Mouse (Mus musculus) neural tube, embryonic 15.5 days (tissue): ENCODE results near the gene Prps1l3. TPM values are rescaled to one million over a fixed set of nuclear protein-coding genes. Genes with fewer than 3 reads are reported as not detected.
"Not testable (repeated sequence)": the region's sequence is repeated elsewhere in the genome, so short reads cannot be mapped to it uniquely, and the experiment has no call there.

Experiments used
- ATAC-seq: fragments of 200-750 bp; cut with Nextera tagmentation; 2 replicates; pipeline ENCODE4 v1.8.0; 2017; ENCODE audit warnings: mild to moderate bottlenecking, moderate TSS enrichment, moderate library complexity; ENCODE audit not compliant: low FRiP score
- H3K27ac ChIP-seq: fragments of 300-500 bp; sonication (generic); replicated peaks from 2 replicates; pipeline ENCODE4 v1.5.1; 2015; ENCODE audit warnings: mild to moderate bottlenecking, inconsistent platforms
- H3K27me3 ChIP-seq: fragments of 300-500 bp; sonication (generic); replicated peaks from 2 replicates; pipeline ENCODE4 v1.6.1; 2015; ENCODE audit warnings: inconsistent platforms
- H3K36me3 ChIP-seq: fragments of 300-500 bp; sonication (generic); 2 replicates; pipeline ENCODE4 v1.6.1; 2015; ENCODE audit warnings: inconsistent platforms
- H3K4me1 ChIP-seq: fragments of 300-500 bp; sonication (generic); 2 replicates; pipeline ENCODE4 v1.6.1; 2015; ENCODE audit warnings: inconsistent platforms
- H3K4me2 ChIP-seq: fragments of 300-500 bp; sonication (generic); 2 replicates; pipeline ENCODE4 v1.6.1; 2015; ENCODE audit warnings: inconsistent platforms, mild to moderate bottlenecking, moderate library complexity
- H3K4me3 ChIP-seq: fragments of 300-500 bp; sonication (generic); replicated peaks from 2 replicates; pipeline ENCODE4 v1.5.1; 2015; ENCODE audit warnings: mild to moderate bottlenecking, inconsistent platforms
- H3K9ac ChIP-seq: fragments of 300-500 bp; sonication (generic); replicated peaks from 2 replicates; pipeline ENCODE4 v1.6.1; 2015; ENCODE audit warnings: mild to moderate bottlenecking, inconsistent platforms
- H3K9me3 ChIP-seq: fragments of 300-500 bp; sonication (generic); replicated peaks from 2 replicates; pipeline ENCODE4 v1.6.1; 2016; ENCODE audit warnings: inconsistent platforms
- WGBS: fragments of 180-500 bp; shearing (Covaris S2); methylation state at CpG from one replicate; pipeline ENCODE4 v1.1.7; 2015; ENCODE audit warnings: mixed read lengths; 5-methylcytosine and 5-hydroxymethylcytosine counted together
- polyA plus RNA-seq: library from polyadenylated mRNA; unstranded; fragments of >200 nt; fragmentation: Nextera tagmentation; extraction: Ambion mirVana; gene quantifications from 2 replicates; pipeline ENCODE4 v1.2.1, GENCODE M21; 2015

Gene Prps1l3
- polyA plus RNA-seq, 1 experiment from 2014 or later: 20.0 TPM

GRCm38 (mm10) chr12:57201901-57202300, 28.3 kb upstream of the Prps1l3 start:
- H3K27ac ChIP-seq: no peak overlapping the region
- no peaks in the 10 kb centered on the region for H3K9me3 ChIP-seq
- 97% methylated on average over 3 of the region's 3 CpGs for WGBS
- no peak for ATAC-seq
- peaks cover 15% of the 10 kb centered on the region for H3K27me3 ChIP-seq
- peaks cover 6% of the 10 kb centered on the region for H3K4me1 ChIP-seq
- H3K4me2 ChIP-seq: no peak overlapping the region
- no peaks in the 10 kb centered on the region for H3K36me3 ChIP-seq
- H3K9ac ChIP-seq: no peak overlapping the region
- H3K4me3 ChIP-seq: no peak overlapping the region

- no peak overlapping the region for H3K4me2 ChIP-seq
- H3K36me3 ChIP-seq: no peaks in the 10 kb centered on the region
- no peak overlapping the region for H3K27ac ChIP-seq
- no peak overlapping the region for H3K9ac ChIP-seq
- H3K9me3 ChIP-seq: no peaks in the 10 kb centered on the region
- 90% methylated on average over 4 of the region's 4 CpGs for WGBS
- H3K27me3 ChIP-seq: no peaks in the 10 kb centered on the region; the same call in 1 of the 2 replicates
- no peak overlapping the region for H3K4me3 ChIP-seq
- ATAC-seq: no peak
- H3K4me1 ChIP-seq: no peaks in the 10 kb centered on the region
Measured at GRCm38 (mm10) chr12:57204276-57204851, 25.8 kb upstream of the Prps1l3 start.

- H3K4me1 ChIP-seq: peaks cover 8% of the 10 kb centered on the region
- H3K4me2 ChIP-seq: peak overlapping the region; percentile 94
- H3K9ac ChIP-seq: peak overlapping the region; percentile 34
- no peaks in the 10 kb centered on the region for H3K27me3 ChIP-seq
- no peak overlapping the region; the same call in 1 of the 2 replicates for H3K27ac ChIP-seq
- ATAC-seq: peak; percentile 83
- 7% methylated on average over 30 of the region's 30 CpGs for WGBS
- H3K36me3 ChIP-seq: no peaks in the 10 kb centered on the region
- peak overlapping the region; percentile 43 for H3K4me3 ChIP-seq
- no peaks in the 10 kb centered on the region for H3K9me3 ChIP-seq
Measured at GRCm38 (mm10) chr12:57211353-57212311, 18.6 kb upstream of the Prps1l3 start.

- H3K4me3 ChIP-seq, H3K9me3 ChIP-seq, H3K9ac ChIP-seq, H3K36me3 ChIP-seq, H3K4me1 ChIP-seq, H3K27me3 ChIP-seq, H3K27ac ChIP-seq: not testable (repeated sequence)
- 76% methylated on average over 5 of the region's 5 CpGs for WGBS
- ATAC-seq: peak; percentile 39; the same call in 1 of the 2 replicates
- peak overlapping the region; percentile 94; the same call in 1 of the 2 replicates for H3K4me2 ChIP-seq
Measured at GRCm38 (mm10) chr12:57212463-57212862, 17.7 kb upstream of the Prps1l3 start.

GRCm38 (mm10) chr12:57226411-57226810, 3.8 kb upstream of the Prps1l3 start:
- H3K27ac ChIP-seq: no peak overlapping the region
- no peak overlapping the region for H3K9ac ChIP-seq
- H3K27me3 ChIP-seq: no peaks in the 10 kb centered on the region
- ATAC-seq: no peak
- WGBS: 89% methylated on average over 9 of the region's 9 CpGs
- H3K4me3 ChIP-seq: no peak overlapping the region
- peaks cover 5% of the 10 kb centered on the region for H3K4me1 ChIP-seq
- H3K36me3 ChIP-seq: no peaks in the 10 kb centered on the region
- H3K4me2 ChIP-seq: no peak overlapping the region
- no peaks in the 10 kb centered on the region for H3K9me3 ChIP-seq

- no peak overlapping the region for H3K9ac ChIP-seq
- no peak overlapping the region for H3K27ac ChIP-seq
- H3K9me3 ChIP-seq: no peaks in the 10 kb centered on the region
- WGBS: 89% methylated on average over 3 of the region's 8 CpGs
- H3K4me2 ChIP-seq: no peak overlapping the region
- H3K4me3 ChIP-seq: no peak overlapping the region
- no peak for ATAC-seq
- peaks cover 8% of the 10 kb centered on the region for H3K4me1 ChIP-seq
- H3K27me3 ChIP-seq: no peaks in the 10 kb centered on the region
- no peaks in the 10 kb centered on the region for H3K36me3 ChIP-seq
Measured at GRCm38 (mm10) chr12:57227776-57228175, 2.4 kb upstream of the Prps1l3 start.

GRCm38 (mm10) chr12:57229703-57230102, 509 bp upstream of the Prps1l3 start:
- H3K4me3 ChIP-seq: peak overlapping the region; percentile 94
- no peaks in the 10 kb centered on the region for H3K36me3 ChIP-seq
- peak overlapping the region; percentile 86 for H3K27ac ChIP-seq
- H3K4me2 ChIP-seq: peak overlapping the region; percentile 62
- 37% methylated on average over 4 of the region's 4 CpGs for WGBS
- H3K27me3 ChIP-seq: no peaks in the 10 kb centered on the region
- no peaks in the 10 kb centered on the region for H3K9me3 ChIP-seq
- peaks cover 8% of the 10 kb centered on the region for H3K4me1 ChIP-seq
- H3K9ac ChIP-seq: peak overlapping the region; percentile 72
- ATAC-seq: peak; percentile 1; the same call in 1 of the 2 replicates

- Histone ChIP-seq H3K36me3 (no peaks in the 10 kb centered on the region), H3K4me1 (peaks cover 8% of the 10 kb centered on the region), H3K4me3 (peak overlapping the region; percentile 94), H3K9ac (peak overlapping the region; percentile 72; the same call in 1 of the 2 replicates), H3K27ac (no peak overlapping the region), H3K9me3 (no peaks in the 10 kb centered on the region), H3K27me3 (no peaks in the 10 kb centered on the region), H3K4me2 (peak overlapping the region; percentile 62)
- WGBS: 77% methylated on average over 14 of the region's 14 CpGs
- no peak for ATAC-seq
Measured at GRCm38 (mm10) chr12:57231085-57231875, 1.1 kb downstream of the Prps1l3 start.

- Histone ChIP-seq H3K4me1 (peaks cover 8% of the 10 kb centered on the region), H3K27me3 (no peaks in the 10 kb centered on the region), H3K9ac (no peak overlapping the region), H3K36me3 (peaks cover 3% of the 10 kb centered on the region; the same call in 1 of the 2 replicates), H3K9me3 (no peaks in the 10 kb centered on the region), H3K4me3 (no peak overlapping the region), H3K4me2 (no peak overlapping the region), H3K27ac (no peak overlapping the region)
- WGBS: 91% methylated on average over 5 of the region's 5 CpGs
- no peak for ATAC-seq
Measured at GRCm38 (mm10) chr12:57233386-57233785, 3.2 kb downstream of the Prps1l3 start.

GRCm38 (mm10) chr12:57243671-57244495, 13.7 kb downstream of the Prps1l3 start:
- Histone ChIP-seq H3K27me3 (no peaks in the 10 kb centered on the region), H3K9ac (no peak overlapping the region), H3K36me3 (peaks cover 20% of the 10 kb centered on the region), H3K4me2 (no peak overlapping the region), H3K9me3 (no peaks in the 10 kb centered on the region), H3K4me1 (no peaks in the 10 kb centered on the region), H3K27ac (no peak overlapping the region), H3K4me3 (no peak overlapping the region)
- 91% methylated on average over 5 of the region's 5 CpGs for WGBS
- no peak for ATAC-seq

GRCm38 (mm10) chr12:57258572-57258971, 28.4 kb downstream of the Prps1l3 start:
- no peak overlapping the region for H3K9ac ChIP-seq
- ATAC-seq: no peak
- WGBS: 68% methylated on average over 2 of the region's 2 CpGs

More at GRCm38 (mm10) chr12:57258572-57258971, 28.4 kb downstream of the Prps1l3 start:
- Histone ChIP-seq H3K27me3 (no peaks in the 10 kb centered on the region), H3K9me3 (0 out of 2 replicates have a peak, but pooled peaks cover 3% of the 10 kb centered on the region), H3K4me3 (no peak overlapping the region), H3K27ac (no peak overlapping the region), H3K4me2 (no peak overlapping the region), H3K36me3 (no peaks in the 10 kb centered on the region), H3K4me1 (no peaks in the 10 kb centered on the region)
